Mouse (Mus musculus) myocyte (in vitro differentiated cells): ENCODE measurements around the gene Thumpd2. TPM values are rescaled to one million over a fixed set of nuclear protein-coding genes. Genes with fewer than 3 reads are reported as not detected.

Experiments used
- H3K27me3 ChIP-seq: one replicate; pipeline ENCODE4 v1.6.1; 2011; ENCODE audit not compliant: control insufficient read depth, insufficient read depth, insufficient read length
- H3K36me3 ChIP-seq: one replicate; pipeline ENCODE4 v1.6.1; 2011; ENCODE audit not compliant: control insufficient read depth, insufficient read depth
- H3K4me2 ChIP-seq: one replicate; pipeline ENCODE4 v1.6.1; 2011; ENCODE audit warnings: low read depth, control low read depth
- H3K4me3 ChIP-seq: one replicate; pipeline ENCODE4 v1.5.1; 2011; ENCODE audit warnings: mild to moderate bottlenecking, control low read depth, moderate library complexity
- H3K79me2 ChIP-seq: one replicate; pipeline ENCODE4 v1.6.1; 2011; ENCODE audit not compliant: control insufficient read depth, insufficient read depth
- H3ac ChIP-seq: one replicate; pipeline ENCODE4 v1.6.1; 2011; ENCODE audit not compliant: control insufficient read depth, insufficient read length
- CEBPB ChIP-seq: IDR thresholded peaks from 2 replicates; pipeline ENCODE4 v1.6.1; 2011; ENCODE audit warnings: mild to moderate bottlenecking, moderate library complexity; ENCODE audit not compliant: poor library complexity, insufficient read depth, severe bottlenecking
- E2F4 ChIP-seq: IDR thresholded peaks from one replicate; pipeline ENCODE4 v1.6.1; 2011; ENCODE audit warnings: mild to moderate bottlenecking, control low read depth, moderate library complexity; ENCODE audit not compliant: insufficient read depth
- MAX ChIP-seq: IDR thresholded peaks from one replicate; pipeline ENCODE4 v1.6.1; 2011; ENCODE audit warnings: low read depth, mild to moderate bottlenecking, control low read depth
- MYOD1 ChIP-seq, 3 experiments: IDR thresholded peaks; one replicate each; pipeline ENCODE4 v1.6.1; 2011; ENCODE audit warnings: control low read depth in 2 of 3, low read depth in 2 of 3, mild to moderate bottlenecking in 2 of 3, moderate library complexity in 1 of 3; ENCODE audit not compliant: insufficient read length in 2 of 3, control insufficient read depth in 1 of 3
- MYOG ChIP-seq, 3 experiments: IDR thresholded peaks; one replicate each; pipeline ENCODE4 v1.6.1; 2011; ENCODE audit warnings: control low read depth in 2 of 3, low read depth in 2 of 3, mild to moderate bottlenecking in 2 of 3; ENCODE audit not compliant: insufficient read length in 2 of 3, control insufficient read depth in 1 of 3, insufficient read depth in 1 of 3
- POLR2A ChIP-seq: IDR thresholded peaks from one replicate; pipeline ENCODE4 v1.6.1; 2011; ENCODE audit warnings: low read depth, mild to moderate bottlenecking, control low read depth, moderate library complexity; ENCODE audit not compliant: insufficient read length
- POLR2AphosphoS2 ChIP-seq: IDR thresholded peaks from one replicate; pipeline ENCODE4 v1.6.1; 2011; ENCODE audit warnings: low read depth, control low read depth; ENCODE audit not compliant: insufficient read length
- REST ChIP-seq: IDR thresholded peaks from one replicate; pipeline ENCODE4 v1.6.1; 2011; ENCODE audit warnings: mild to moderate bottlenecking, control low read depth, moderate library complexity; ENCODE audit not compliant: insufficient read depth, insufficient read length
- SRF ChIP-seq: IDR thresholded peaks from one replicate; pipeline ENCODE4 v1.6.1; 2011; ENCODE audit warnings: low read depth; ENCODE audit not compliant: control insufficient read depth, insufficient read length
- TCF12 ChIP-seq: IDR thresholded peaks from one replicate; pipeline ENCODE4 v1.6.1; 2011; ENCODE audit warnings: mild to moderate bottlenecking, control low read depth; ENCODE audit not compliant: poor library complexity, insufficient read depth, severe bottlenecking
- TCF3 ChIP-seq: IDR thresholded peaks from one replicate; pipeline ENCODE4 v1.6.1; 2011; ENCODE audit warnings: low read depth, control low read depth; ENCODE audit not compliant: insufficient read length
- USF1 ChIP-seq: IDR thresholded peaks from one replicate; pipeline ENCODE4 v1.6.1; 2011; ENCODE audit warnings: low read depth, mild to moderate bottlenecking, control low read depth, moderate library complexity
- polyA plus RNA-seq: library from polyadenylated mRNA; unstranded; fragments of >200 nt; fragmentation: generic; extraction: Trizol; gene quantifications from one replicate; pipeline ENCODE4 v1.2.1, GENCODE M21; 2012; ENCODE audit warnings: missing spikeins

The Thumpd2 gene
- 2.1 TPM for polyA plus RNA-seq

- TF ChIP-seq REST (no peak), POLR2A (peak; percentile 59), TCF12 (no peak), CEBPB (no peak), USF1 (peak; percentile 94), E2F4 (no peak), MYOG (IDR thresholded peaks at IDR 0.05; ENCODE audit: control insufficient read depth in 1 of 3, insufficient read depth in 1 of 3, insufficient read length in 2 of 3, low read depth in 2 of 3) (no peak), SRF (no peak), TCF3 (no peak), MAX (no peak), MYOD1 (IDR thresholded peaks at IDR 0.05; ENCODE audit: control insufficient read depth in 1 of 3, insufficient read length in 2 of 3, low read depth in 2 of 3) (no peak), POLR2AphosphoS2 (peak; percentile 27)
- H3K79me2 ChIP-seq, result no peaks in the 10 kb centered on the region
- H3K4me2 ChIP-seq, result peak within 1 kb of the TSS; percentile 63
- peak within 1 kb of the TSS; percentile 47 for H3ac ChIP-seq
- H3K27me3 ChIP-seq, result no peaks in the 10 kb centered on the region
- peak within 1 kb of the TSS; percentile 28 for H3K4me3 ChIP-seq
- no peaks in the 10 kb centered on the region for H3K36me3 ChIP-seq
Observed at GRCm38 (mm10) chr17:81064979-81065311, at the start of gene Thumpd2. TSS of gene Thumpd2 (minus strand) at chr17:81065082.

- no peak overlapping the region for H3K4me3 ChIP-seq
- TF ChIP-seq SRF (no peak), TCF12 (no peak), TCF3 (no peak), POLR2AphosphoS2 (no peak)
Observed at GRCm38 (mm10) chr17:81104237-81104636, 39.4 kb upstream of the Thumpd2 start.

DNA sequence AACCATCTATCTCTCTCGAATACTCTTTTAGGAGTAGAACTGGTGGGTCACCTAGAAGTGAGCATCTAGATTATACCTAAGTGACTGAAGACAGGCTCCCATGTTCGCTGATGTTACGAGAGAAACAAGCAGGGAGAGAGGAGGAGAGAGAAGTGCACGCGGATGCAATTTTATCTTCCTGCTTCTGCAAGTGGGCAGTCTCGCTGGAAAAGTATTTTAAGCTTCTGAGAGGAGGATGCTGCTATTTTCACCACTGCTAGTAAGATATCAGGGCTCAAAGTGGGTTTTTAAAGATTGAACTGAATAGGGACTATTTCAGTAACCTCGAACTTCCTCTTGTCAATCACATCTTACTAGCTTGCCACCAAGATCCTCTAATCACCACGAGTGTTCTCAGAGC lies 38.0 kb upstream of the Thumpd2 start:
- H3K4me3 ChIP-seq, result no peak overlapping the region
- TF ChIP-seq SRF, result no peak
- no peak for TF ChIP-seq CEBPB
- no peak for TF ChIP-seq MYOD1 (IDR thresholded peaks at IDR 0.05; ENCODE audit: control insufficient read depth in 1 of 3, insufficient read length in 2 of 3, low read depth in 2 of 3)
- TF ChIP-seq TCF12, result no peak
- H3ac ChIP-seq, result no peak overlapping the region
- no peaks in the 10 kb centered on the region for H3K36me3 ChIP-seq
- no peaks in the 10 kb centered on the region for H3K79me2 ChIP-seq
- no peak overlapping the region for H3K4me2 ChIP-seq
- no peaks in the 10 kb centered on the region for H3K27me3 ChIP-seq

More at GRCm38 (mm10) chr17:81104237-81104636, 39.4 kb upstream of the Thumpd2 start:
- Histone ChIP-seq H3K4me2 (no peak overlapping the region), H3K27me3 (no peaks in the 10 kb centered on the region), H3ac (no peak overlapping the region), H3K79me2 (no peaks in the 10 kb centered on the region), H3K36me3 (no peaks in the 10 kb centered on the region)

DNA sequence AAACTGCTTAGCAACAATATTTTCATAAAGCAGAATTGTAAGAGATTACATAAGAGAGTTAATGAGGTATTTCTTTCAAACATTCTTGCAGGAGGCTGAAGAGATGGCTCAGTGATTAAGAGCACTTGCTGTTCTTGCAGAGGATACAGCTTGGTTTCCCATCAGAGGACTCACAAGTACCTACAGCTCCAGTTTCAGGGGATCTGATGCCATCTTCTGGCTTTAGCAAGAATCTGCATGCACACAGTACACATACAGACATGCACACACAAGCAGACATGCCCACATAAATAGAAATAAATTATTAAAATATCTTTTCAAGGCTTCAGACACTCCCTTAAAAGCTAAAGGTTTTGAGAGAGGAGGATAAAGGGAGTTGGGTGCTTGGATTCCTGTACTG lies 33.6 kb upstream of the Thumpd2 start:
- no peaks in the 10 kb centered on the region for H3K79me2 ChIP-seq
- no peak overlapping the region for H3K4me3 ChIP-seq
- H3ac ChIP-seq, result no peak overlapping the region
- H3K36me3 ChIP-seq, result no peaks in the 10 kb centered on the region
- no peaks in the 10 kb centered on the region for H3K27me3 ChIP-seq
- H3K4me2 ChIP-seq, result no peak overlapping the region
- no peak for TF ChIP-seq MYOG (IDR thresholded peaks at IDR 0.05; ENCODE audit: control insufficient read depth in 1 of 3, insufficient read depth in 1 of 3, insufficient read length in 2 of 3, low read depth in 2 of 3)
- no peak for TF ChIP-seq TCF12
- no peak for TF ChIP-seq POLR2AphosphoS2
- TF ChIP-seq SRF, result no peak
- no peak for TF ChIP-seq USF1
- no peak for TF ChIP-seq TCF3
- TF ChIP-seq POLR2A, result no peak
- TF ChIP-seq CEBPB, result no peak
- no peak for TF ChIP-seq MAX
- no peak for TF ChIP-seq REST
- TF ChIP-seq E2F4, result no peak
- no peak for TF ChIP-seq MYOD1 (IDR thresholded peaks at IDR 0.05; ENCODE audit: control insufficient read depth in 1 of 3, insufficient read length in 2 of 3, low read depth in 2 of 3)

DNA sequence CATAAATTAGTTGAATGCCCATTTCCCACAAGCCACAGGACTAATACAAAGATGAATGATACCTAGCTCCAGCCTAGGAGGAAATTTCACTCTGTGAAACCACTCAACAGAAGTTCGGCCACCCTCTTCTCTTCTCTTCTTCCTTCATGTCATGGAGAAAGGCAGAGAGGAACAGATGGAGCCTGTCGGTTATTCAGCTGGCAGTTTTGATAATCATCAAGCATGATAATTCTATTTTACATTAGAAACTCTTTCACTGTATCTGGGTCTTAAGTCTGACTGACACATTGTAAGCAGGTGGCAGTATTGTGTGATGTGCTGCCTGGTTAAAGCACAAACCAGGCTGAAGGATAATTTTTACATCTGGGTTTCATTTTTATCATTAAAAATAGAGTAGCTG lies 31.6 kb upstream of the Thumpd2 start:
- TF ChIP-seq CEBPB, result no peak
- TF ChIP-seq POLR2A, result no peak
- no peak for TF ChIP-seq REST
- TF ChIP-seq MYOD1 (IDR thresholded peaks at IDR 0.05; ENCODE audit: control insufficient read depth in 1 of 3, insufficient read length in 2 of 3, low read depth in 2 of 3), result no peak
- TF ChIP-seq POLR2AphosphoS2, result no peak
- no peak for TF ChIP-seq TCF3
- TF ChIP-seq E2F4, result no peak
- no peak for TF ChIP-seq USF1
- TF ChIP-seq MAX, result no peak
- TF ChIP-seq TCF12, result no peak
- TF ChIP-seq SRF, result no peak
- TF ChIP-seq MYOG (IDR thresholded peaks at IDR 0.05; ENCODE audit: control insufficient read depth in 1 of 3, insufficient read depth in 1 of 3, insufficient read length in 2 of 3, low read depth in 2 of 3), result no peak
- no peak overlapping the region for H3K4me3 ChIP-seq
- no peaks in the 10 kb centered on the region for H3K27me3 ChIP-seq
- no peak overlapping the region for H3ac ChIP-seq
- no peaks in the 10 kb centered on the region for H3K36me3 ChIP-seq
- H3K79me2 ChIP-seq, result no peaks in the 10 kb centered on the region
- H3K4me2 ChIP-seq, result no peak overlapping the region
